Mouse (Mus musculus): Measurements from ENCODE around the gene Krcc1.

GRCm38 (mm10) chr6:71302097-71302731 is 30.7 kb downstream of the Krcc1 start:
- TF ChIP-seq MYC (IDR thresholded peaks at IDR 0.05; ENCODE audit: low read depth, low read length), result no peak
- no peak for TF ChIP-seq POLR2A (IDR thresholded peaks at IDR 0.05; ENCODE audit: low read depth, low read length)
- peak in 1 of 2 experiments; percentile 58; a peak in 2 of 4 replicates for TF ChIP-seq CTCF (conservative IDR thresholded peaks at IDR 0.05 in 1 of 2, IDR thresholded peaks at IDR 0.05 in 1 of 2; ENCODE audit: low read depth in 2 of 2, low read length in 2 of 2)
- TF ChIP-seq MEF2A (IDR thresholded peaks at IDR 0.05; ENCODE audit: borderline replicate concordance, low read depth, low read length), result no peak
- TF ChIP-seq NRF1 (IDR thresholded peaks at IDR 0.05; ENCODE audit: low read depth, low read length), result no peak

Measured in CH12.LX (cell line).